Mouse (Mus musculus) retina, postnatal 1 day (tissue): Measurements from ENCODE around the gene Btbd35f6.
"Not testable (repeated sequence)": the region's sequence is repeated elsewhere in the genome, so short reads cannot be mapped to it uniquely, and the experiment has no call there.

ENCODE experiments used
- DNase-seq: peaks from one replicate; pipeline ENCODE4 v3.0.0-alpha.2; 2012

Gene Btbd35f6

DNA sequence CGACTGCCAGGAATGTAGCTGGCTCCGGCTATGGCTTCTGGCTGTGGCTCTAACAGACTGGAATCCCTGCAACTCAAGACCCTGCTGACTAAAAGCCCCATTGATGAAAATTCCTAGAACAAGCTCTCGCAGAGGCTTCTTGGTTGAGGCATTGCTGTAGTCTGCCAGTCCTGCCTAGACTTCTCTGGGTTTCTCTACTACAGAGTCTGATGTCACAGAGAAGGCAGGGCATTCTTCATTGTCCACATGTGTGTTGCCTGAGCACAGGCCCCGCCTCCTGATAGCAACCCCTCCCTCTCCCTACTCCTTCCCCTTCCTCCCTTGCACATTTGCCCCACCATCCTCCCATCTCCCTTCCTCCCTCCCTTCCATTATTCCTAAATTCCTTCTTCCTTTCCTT lies at the start of gene Btbd35f6:
Gene Btbd35f6 (minus strand): TSS at position 101 of the 400 bp plus-strand sequence.
- not testable (repeated sequence) for DNase-seq

DNA sequence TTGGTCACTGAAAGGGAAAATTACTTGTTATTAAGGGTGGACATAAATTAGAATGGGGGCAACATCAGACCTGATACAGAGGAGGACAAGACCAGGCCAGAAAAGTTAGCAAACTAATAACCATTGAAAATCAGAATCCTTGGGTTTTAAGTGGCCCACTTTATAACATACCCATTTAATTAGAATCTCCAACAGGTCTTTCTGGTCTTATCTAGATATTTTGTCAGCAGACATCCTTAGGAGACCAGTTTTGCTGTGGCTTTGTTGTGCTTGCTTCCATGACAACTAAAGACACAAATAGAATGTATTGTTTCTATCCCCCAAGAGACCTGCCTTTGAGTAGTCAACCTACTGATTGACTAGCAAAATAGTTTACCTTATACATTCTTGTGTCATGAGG lies 30.4 kb upstream of the Btbd35f6 start, which contains the start of gene Gm21870:
Gene Gm21870 (minus strand): TSS at position 101 of the 400 bp plus-strand sequence.
- DNase-seq = not testable (repeated sequence)

DNA sequence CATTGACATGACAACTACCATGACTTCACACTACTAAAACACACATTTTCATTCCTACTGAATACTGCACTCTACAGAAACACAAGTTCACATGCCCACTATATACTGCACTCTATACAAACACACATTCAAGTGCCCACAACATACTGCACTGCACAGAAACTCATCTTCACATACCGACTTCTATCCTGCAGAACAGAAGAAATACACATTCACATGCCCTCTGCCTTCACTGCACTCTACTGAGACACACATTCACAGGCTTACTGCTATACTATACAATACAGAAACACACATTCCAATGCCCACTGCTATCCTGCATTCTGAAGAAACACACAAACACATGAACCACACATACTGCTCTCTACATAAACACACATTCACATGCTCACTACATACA lies 26.1 kb downstream of the Btbd35f6 start:
- DNase-seq = not testable (repeated sequence)

DNA sequence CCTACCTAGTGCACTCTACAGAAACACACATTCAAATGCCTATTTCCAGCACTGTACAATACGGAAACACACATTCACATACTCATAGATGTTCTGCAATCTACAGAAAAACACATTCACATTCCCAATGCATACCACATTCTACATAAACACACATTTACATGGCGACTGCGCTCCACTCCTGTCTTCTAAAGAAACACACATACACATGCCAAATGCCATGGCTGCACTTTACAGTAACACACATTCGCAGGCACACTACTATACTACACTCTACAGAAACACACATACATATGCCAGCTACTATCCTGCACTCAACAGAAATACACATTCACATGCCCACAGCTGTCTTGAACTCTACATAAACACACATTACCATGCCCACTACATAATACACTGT lies 28.1 kb downstream of the Btbd35f6 start:
- DNase-seq = not testable (repeated sequence)

DNA sequence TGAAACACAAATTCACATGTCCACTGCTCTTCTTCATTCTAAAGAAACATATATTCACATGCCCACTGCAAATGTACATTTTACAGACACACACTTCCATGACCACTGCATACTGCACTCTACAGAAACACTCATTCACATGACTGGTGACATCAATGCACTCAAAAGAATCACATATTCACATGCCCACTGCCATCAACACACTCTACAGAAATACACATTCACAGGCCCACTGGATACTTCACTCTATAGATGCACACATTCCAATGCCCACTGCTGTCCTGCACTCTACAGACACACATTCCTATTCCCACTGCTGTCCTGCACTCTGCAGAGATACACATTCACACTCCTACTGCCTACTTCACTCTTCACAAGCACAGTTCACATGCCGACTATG lies 30.0 kb downstream of the Btbd35f6 start:
- not testable (repeated sequence) for DNase-seq

DNA sequence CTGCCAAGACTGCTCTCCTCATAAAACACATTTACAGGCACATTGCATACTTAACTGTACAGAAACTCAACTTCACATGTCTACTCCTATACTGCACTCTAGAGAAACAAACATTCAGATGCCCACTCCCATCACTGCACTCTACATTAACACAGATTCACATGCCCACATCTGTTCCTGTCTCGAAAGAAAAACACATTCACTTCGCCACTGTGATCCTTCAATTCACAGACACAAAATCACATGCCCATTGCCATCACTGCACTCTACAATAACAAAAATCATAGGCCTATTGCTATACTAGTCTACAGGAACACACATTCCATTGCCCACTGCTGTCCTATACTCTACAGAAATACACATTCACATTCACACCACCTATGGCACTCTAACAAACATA lies 30.9 kb downstream of the Btbd35f6 start:
- not testable (repeated sequence) for DNase-seq
